14 mouse cellular contexts compared by ENCODE assay signal in genomic region chr1:60702641-60703040, GRCm38 (mm10). TPM values are rescaled to one million over a fixed set of nuclear protein-coding genes. Genes with fewer than 3 reads are reported as not detected.
DNase-seq lines count a peak whose midpoint lies in the region; ATAC-seq and TF ChIP-seq lines count a peak whose summit lies in the region.
"Had no signal": no experiment of that assay in that cellular context is flagged by ENCODE, and none has a peak within 500 bp of the region (broad histone marks: within the 10 kb centered on the region; RNA-seq: fewer than 3 reads in every experiment).

No protein-coding gene starts in this region.

- intact Hi-C loops in left cerebral cortex, postnatal 25 days (cut with DNase I) = no loop called here

- ATAC-seq in common myeloid progenitor, adult 5-6 weeks (replicated peaks; ENCODE audit: low read depth, poor library complexity, severe bottlenecking) = peak; percentile 100
- ATAC-seq in hindbrain, postnatal 0 days = no peak

- no peak for TF ChIP-seq CTCF in layer of hippocampus, adult 2 months (conservative IDR thresholded peaks at IDR 0.05)
- no peak for TF ChIP-seq CTCF in hindbrain, postnatal 0 days (IDR thresholded peaks at IDR 0.05; ENCODE audit: low read depth)

- peak overlapping the region; percentile 28; the same call in 1 of the 2 replicates for H3K27ac ChIP-seq in layer of hippocampus, adult 2 months
- no peak overlapping the region for H3K27ac ChIP-seq in hindbrain, postnatal 0 days
- H3K27ac ChIP-seq: embryonic facial prominence, embryonic 13.5 days; hindbrain, embryonic 14.5 days; kidney, postnatal 0 days; liver, embryonic 15.5 days had no signal

- WGBS in hindbrain, postnatal 0 days = 71% methylated on average over 2 of the region's 2 CpGs

- H3K27me3 ChIP-seq in hindbrain, postnatal 0 days (ENCODE audit: insufficient read depth, low read length) = no peaks in the 10 kb centered on the region
- H3K27me3 ChIP-seq: embryonic facial prominence, embryonic 13.5 days; liver, embryonic 15.5 days had no signal

- no peaks in the 10 kb centered on the region for H3K36me3 ChIP-seq in hindbrain, postnatal 0 days (ENCODE audit: insufficient read depth, low read length)
- H3K36me3 ChIP-seq: embryonic facial prominence, embryonic 13.5 days; liver, embryonic 15.5 days had no signal

- no peaks in the 10 kb centered on the region for H3K4me1 ChIP-seq in hindbrain, postnatal 0 days (ENCODE audit: insufficient read depth, low read length)
- H3K4me1 ChIP-seq: embryonic facial prominence, embryonic 13.5 days; liver, embryonic 15.5 days had no signal

- H3K4me3 ChIP-seq in layer of hippocampus, adult 2 months = no peak overlapping the region
- no peak overlapping the region for H3K4me3 ChIP-seq in hindbrain, postnatal 0 days (ENCODE audit: low read length)
- H3K4me3 ChIP-seq: embryonic facial prominence, embryonic 13.5 days; liver, embryonic 15.5 days had no signal

- DNase-seq in layer of hippocampus, adult 2 months (ENCODE audit: low spot score in 2 of 2) = no peak
- no peak for DNase-seq in layer of hippocampus, postnatal 36 days
- peak; percentile 41 for DNase-seq in CD4-positive, CD25-positive, alpha-beta regulatory T cell, adult 2 months (ENCODE audit: low read depth, low spot score)
- DNase-seq in naive thymus-derived CD4-positive, alpha-beta T cell, adult 2 months (ENCODE audit: low read depth) = peak; percentile 53
- DNase-seq in frontal cortex, postnatal 36 days (ENCODE audit: low spot score in 2 of 2) = no peak
- no peak for DNase-seq in left cerebral cortex, postnatal 25 days (ENCODE audit: low spot score in 2 of 2)
- no peak for DNase-seq in hindbrain, postnatal 0 days (ENCODE audit: low spot score)
- DNase-seq: adrenal gland, postnatal 25 days; cerebellum, adult 18-20 months had no signal

- no peak overlapping the region for H3K9ac ChIP-seq in hindbrain, postnatal 0 days (replicated peaks; ENCODE audit: low read length)
- H3K9ac ChIP-seq: embryonic facial prominence, embryonic 13.5 days; hindbrain, embryonic 14.5 days; liver, embryonic 15.5 days had no signal

- no peaks in the 10 kb centered on the region for H3K9me3 ChIP-seq in hindbrain, postnatal 0 days (ENCODE audit: low read length)
- H3K9me3 ChIP-seq: embryonic facial prominence, embryonic 13.5 days; liver, embryonic 15.5 days had no signal

- no peak overlapping the region for H3K4me2 ChIP-seq in hindbrain, postnatal 0 days (ENCODE audit: low read depth, low read length)
- H3K4me2 ChIP-seq: embryonic facial prominence, embryonic 13.5 days; hindbrain, embryonic 14.5 days; liver, embryonic 15.5 days had no signal

RNA-seq across cellular contexts. Expression of gene Cd28, which starts 14.0 kb away (rescaled TPM):
- under 1 TPM; 0.15 to 0.17 TPM for total RNA-seq in layer of hippocampus, adult 2 months (2021)
- under 1 TPM; 0.07 to 0.10 TPM for total RNA-seq in layer of hippocampus, postnatal 36 days (2021)
- total RNA-seq in common myeloid progenitor, adult 5-6 weeks (2017) = 1.1 and 1.4 TPM in 2 replicates
- under 1 TPM; 0.09 to 0.37 TPM for total RNA-seq in left cerebral cortex, postnatal 25 days (2021)
- total RNA-seq in hindbrain, postnatal 0 days (2014; rRNA removed) = 0.14 and 0.16 TPM in 2 replicates
- 0.10 and 0.15 TPM in 2 replicates for polyA plus RNA-seq in hindbrain, postnatal 0 days (2015; fragmentation: Nextera tagmentation; extraction: Ambion mirVana)

Comparison
In these comparisons a context has a peak if more than half of its experiments do, and no peak if none do; other contexts are left out.
1. DNase-seq: peak in CD4-positive, CD25-positive, alpha-beta regulatory T cell, adult 2 months (single experiment) and naive thymus-derived CD4-positive, alpha-beta T cell, adult 2 months (single experiment); none in layer of hippocampus, adult 2 months (0 of 2), layer of hippocampus, postnatal 36 days (0 of 2), frontal cortex, postnatal 36 days (0 of 2), left cerebral cortex, postnatal 25 days (0 of 2) and hindbrain, postnatal 0 days (single experiment).